Mouse (Mus musculus) small intestine, adult 2 months (tissue): ENCODE data around the gene Zfp369.

Source experiments
- CTCF ChIP-seq: fragments of 200-500 bp; IDR thresholded peaks from 2 replicates; pipeline ENCODE4 v1.5.1; 2012; ENCODE audit warnings: low read depth, mild to moderate bottlenecking, control low read depth, inconsistent platforms, low read length, moderate library complexity, mixed read lengths; ENCODE audit not compliant: insufficient replicate concordance, insufficient read length; ENCODE audit errors: extremely low read depth
- POLR2A ChIP-seq: fragments of 200-500 bp; IDR thresholded peaks from 2 replicates; pipeline ENCODE4 v1.6.1; 2012; ENCODE audit warnings: low read depth, mild to moderate bottlenecking, control low read depth, inconsistent platforms, low read length, moderate library complexity

- no peak for TF ChIP-seq CTCF
- TF ChIP-seq POLR2A, result no peak
Observed at GRCm38 (mm10) chr13:65243273-65243672, 35.3 kb upstream of the Zfp369 start.
